ENCODE assay signal across 16 mouse cellular contexts in genomic region chr1:92271676-92272291, GRCm38 (mm10).
DNase-seq lines count a peak whose midpoint lies in the region; ATAC-seq and TF ChIP-seq lines count a peak whose summit lies in the region.
"Had no signal": no experiment of that assay in that cellular context is flagged by ENCODE, and none has a peak within 500 bp of the region (broad histone marks: within the 10 kb centered on the region; RNA-seq: fewer than 3 reads in every experiment).

No protein-coding gene starts in this region.

- peaks cover 2% of the 10 kb centered on the region for H3K4me1 ChIP-seq in hindbrain, embryonic 14.5 days (replicated peaks; ENCODE audit: control insufficient read depth, insufficient read depth, low read length)
- peaks cover 9% of the 10 kb centered on the region for H3K4me1 ChIP-seq in midbrain, embryonic 15.5 days

- peak; percentile 40 for DNase-seq in adrenal gland, postnatal 14 days
- no peak for DNase-seq in adrenal gland, adult 18-20 months (ENCODE audit: low spot score in 2 of 2)
- peak; percentile 28 for DNase-seq in ZHBTc4 (ENCODE audit: low read depth, low spot score)
- no peak for DNase-seq in hindbrain, embryonic 14.5 days (ENCODE audit: low spot score)
- DNase-seq in heart, postnatal 25 days (ENCODE audit: low spot score) = no peak
- DNase-seq in left cerebral cortex, adult 2 months (ENCODE audit: extremely low spot score in 1 of 2, low spot score in 2 of 2) = no peak
- DNase-seq in heart, postnatal 4 days = no peak
- DNase-seq: cerebellum, adult 9-11 months; gastrocnemius, postnatal 36 days; kidney, adult 8-10 months; lung, adult 18-20 months; thymus, adult 2 months had no signal

- H3K9ac ChIP-seq in hindbrain, embryonic 14.5 days = no peak overlapping the region
- no peak overlapping the region for H3K9ac ChIP-seq in midbrain, embryonic 15.5 days

- WGBS in hindbrain, embryonic 14.5 days = 24% methylated on average over 9 of the region's 9 CpGs
- WGBS in midbrain, embryonic 15.5 days = 18% methylated on average over 9 of the region's 9 CpGs

- no peaks in the 10 kb centered on the region; the same call in 1 of the 2 replicates for H3K9me3 ChIP-seq in hindbrain, embryonic 14.5 days (ENCODE audit: control insufficient read depth, low read length)
- no peaks in the 10 kb centered on the region for H3K9me3 ChIP-seq in midbrain, embryonic 15.5 days
- H3K9me3 ChIP-seq: embryonic facial prominence, embryonic 10.5 days had no signal

- peak; percentile 57; the same call in 1 of the 2 replicates for ATAC-seq in hindbrain, embryonic 14.5 days (ENCODE audit: low FRiP score)
- ATAC-seq in midbrain, embryonic 15.5 days (replicated peaks) = peak; percentile 74; the same call in 1 of the 2 replicates

- intact Hi-C loops in heart, postnatal 25 days (cut with DNase I) = no loop called here
- intact Hi-C loops in left cerebral cortex, adult 2 months (cut with DNase I) = no loop called here

- TF ChIP-seq CTCF in left cerebral cortex, adult 2 months (IDR thresholded peaks at IDR 0.05) = no peak; the same call in 1 of the 2 replicates

- H3K27me3 ChIP-seq in hindbrain, embryonic 14.5 days (ENCODE audit: control insufficient read depth, insufficient read depth, low read length) = no peaks in the 10 kb centered on the region
- no peaks in the 10 kb centered on the region for H3K27me3 ChIP-seq in midbrain, embryonic 15.5 days (replicated peaks)

- no peaks in the 10 kb centered on the region for H3K36me3 ChIP-seq in hindbrain, embryonic 14.5 days (replicated peaks; ENCODE audit: control insufficient read depth, insufficient read depth)
- H3K36me3 ChIP-seq in midbrain, embryonic 15.5 days (replicated peaks) = no peaks in the 10 kb centered on the region
- H3K36me3 ChIP-seq: embryonic facial prominence, embryonic 10.5 days had no signal

- H3K27ac ChIP-seq in hindbrain, embryonic 14.5 days = no peak overlapping the region
- 0 out of 2 replicates have a peak overlapping the region, but pooled peaks have one; percentile 5 for H3K27ac ChIP-seq in midbrain, embryonic 15.5 days
- no peak overlapping the region for H3K27ac ChIP-seq in left cerebral cortex, adult 2 months
- H3K27ac ChIP-seq: embryonic facial prominence, embryonic 10.5 days had no signal

- H3K4me2 ChIP-seq in hindbrain, embryonic 14.5 days (replicated peaks) = no peak overlapping the region
- H3K4me2 ChIP-seq in midbrain, embryonic 15.5 days = no peak overlapping the region
- H3K4me2 ChIP-seq: heart, embryonic 11.5 days had no signal

- H3K4me3 ChIP-seq in hindbrain, embryonic 14.5 days (replicated peaks; ENCODE audit: low read length) = no peak overlapping the region
- no peak overlapping the region for H3K4me3 ChIP-seq in midbrain, embryonic 15.5 days
- H3K4me3 ChIP-seq in left cerebral cortex, adult 2 months = no peak overlapping the region
- H3K4me3 ChIP-seq: embryonic facial prominence, embryonic 10.5 days; erythroblast, embryonic 14.5 days had no signal

Comparison
In these comparisons a context has a peak if more than half of its experiments do, and no peak if none do; other contexts are left out.
1. DNase-seq: peak in adrenal gland, postnatal 14 days (single experiment) and ZHBTc4 (single experiment); none in adrenal gland, adult 18-20 months (0 of 2), hindbrain, embryonic 14.5 days (single experiment), heart, postnatal 25 days (single experiment), left cerebral cortex, adult 2 months (0 of 2) and heart, postnatal 4 days (single experiment).